Mouse (Mus musculus) ES-E14 (cell line): Measurements from ENCODE around the gene Washc1. TPM values are rescaled to one million over a fixed set of nuclear protein-coding genes. Genes with fewer than 3 reads are reported as not detected.

Source experiments
- DNase-seq: peaks from one replicate; pipeline ENCODE4 v3.0.0-alpha.2; 2013; ENCODE audit warnings: low read depth, low spot score
- H3K27ac ChIP-seq: 2 replicates; pipeline ENCODE4 v1.5.1; 2012; ENCODE audit warnings: low read depth, mild to moderate bottlenecking, low read length, moderate library complexity, mixed read lengths; ENCODE audit not compliant: poor library complexity, insufficient read depth, severe bottlenecking
- H3K36me3 ChIP-seq: 2 replicates; pipeline ENCODE4 v1.6.1; 2012; ENCODE audit warnings: mild to moderate bottlenecking, low read length, moderate library complexity, mixed read lengths; ENCODE audit not compliant: control insufficient read depth, poor library complexity, insufficient read depth, severe bottlenecking
- H3K4me1 ChIP-seq, 2 experiments: fragments of 150-350 bp in 1 of 2; sonication (generic) in 1 of 2; 2 replicates each; pipeline ENCODE4 v1.6.1; 2012; ENCODE audit warnings: low read length in 2 of 2, mild to moderate bottlenecking in 1 of 2, mixed read lengths in 1 of 2; ENCODE audit not compliant: control insufficient read depth in 2 of 2, insufficient read depth in 2 of 2, poor library complexity in 1 of 2
- H3K4me3 ChIP-seq, 2 experiments: fragments of 150-350 bp in 1 of 2; sonication (generic) in 1 of 2; 2 replicates each; pipeline ENCODE4 v1.5.1; 2012; ENCODE audit warnings: low read length in 2 of 2, low read depth in 1 of 2, mild to moderate bottlenecking in 1 of 2, mixed read lengths in 1 of 2; ENCODE audit not compliant: insufficient read depth in 1 of 2, poor library complexity in 1 of 2, severe bottlenecking in 1 of 2
- H3K9ac ChIP-seq: 2 replicates; pipeline ENCODE4 v1.6.1; 2012; ENCODE audit warnings: low read depth, mild to moderate bottlenecking, low read length, mixed read lengths; ENCODE audit not compliant: poor library complexity, insufficient read depth, severe bottlenecking
- H3K9me3 ChIP-seq: fragments of 150-350 bp; sonication (generic); 2 replicates; pipeline ENCODE4 v1.6.1; 2012; ENCODE audit warnings: low read depth, mild to moderate bottlenecking, low read length; ENCODE audit not compliant: control insufficient read depth, insufficient read depth
- CHD2 ChIP-seq: IDR thresholded peaks from 2 replicates; pipeline ENCODE4 v1.6.1; 2014; ENCODE audit warnings: mild to moderate bottlenecking, low read depth, low read length, inconsistent platforms
- HCFC1 ChIP-seq: IDR thresholded peaks from 2 replicates; pipeline ENCODE4 v1.6.1; 2012; ENCODE audit warnings: low read length, inconsistent platforms, borderline replicate concordance; ENCODE audit not compliant: insufficient read depth
- MAFK ChIP-seq: IDR thresholded peaks from 2 replicates; pipeline ENCODE4 v1.6.1; 2014; ENCODE audit warnings: mild to moderate bottlenecking, low read depth, low read length, inconsistent platforms; ENCODE audit not compliant: insufficient read depth
- ZC3H11A ChIP-seq: IDR thresholded peaks from 2 replicates; pipeline ENCODE4 v1.6.1; 2012; ENCODE audit warnings: low read depth, mild to moderate bottlenecking, inconsistent platforms, low read length, borderline replicate concordance
- ZNF384 ChIP-seq: IDR thresholded peaks from 2 replicates; pipeline ENCODE4 v1.6.1; 2012; ENCODE audit warnings: low read depth, low read length, inconsistent platforms
- in situ Hi-C, 2 experiments: fragments of 600-800 bp; cut with MboI; formaldehyde crosslinking; loops; one replicate each; pipeline ENCODE4 v1.15.1; 2025; ENCODE audit warnings: low sequenced_read_pairs in 2 of 2, inconsistent platforms in 1 of 2; ENCODE audit not compliant: unreplicated experiment in 2 of 2
- total RNA-seq: library from RNA; depleted of rRNA; stranded (reverse); fragments of 300-350 nt; gene quantifications from 2 replicates; pipeline ENCODE4 v1.2.3, GENCODE M21; 2012

Gene Washc1
- total RNA-seq, 1 experiment = 28.8 TPM

DNA sequence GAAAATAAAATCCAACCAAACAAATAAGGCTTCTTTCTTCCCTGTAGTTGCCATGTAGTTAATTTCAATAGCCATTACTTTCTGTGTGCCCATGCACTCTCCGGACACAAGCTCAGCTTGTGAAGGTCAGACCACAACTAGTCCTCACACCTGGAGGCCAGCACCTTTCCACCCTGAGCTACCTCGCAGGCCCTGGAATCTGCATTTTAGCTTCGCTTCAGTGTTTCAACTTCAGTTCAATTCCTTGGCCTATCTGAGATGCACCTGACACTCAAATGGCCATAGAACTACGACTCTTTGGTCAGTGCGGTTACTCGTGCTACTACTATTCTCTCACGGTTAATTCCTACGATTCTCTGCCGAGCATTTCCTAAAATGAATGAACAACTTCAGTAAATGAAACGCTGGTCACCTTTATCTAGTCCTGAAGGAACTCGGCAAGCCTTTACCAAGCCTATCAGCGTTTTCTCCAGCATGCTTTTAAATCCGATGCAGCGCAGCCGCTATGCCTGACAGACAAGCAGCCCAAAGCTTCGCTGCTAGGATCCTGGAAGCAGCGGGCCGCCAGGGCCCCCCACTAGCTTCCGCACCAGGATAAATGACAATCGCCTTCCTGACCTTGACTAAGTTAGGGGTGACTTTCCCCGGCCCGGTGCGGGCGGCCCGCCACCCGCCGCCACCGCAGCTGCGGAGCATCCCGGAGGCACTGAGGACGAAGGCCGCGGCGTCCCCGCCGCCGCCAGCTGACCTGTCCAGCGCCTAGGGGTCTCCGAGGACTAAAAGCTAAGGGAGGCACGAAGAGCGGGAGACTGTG lies 10.6 kb upstream of the Washc1 start:
- Histone ChIP-seq H3K27ac (peak overlapping the region; percentile 72), H3K4me3 (peak overlapping the region; percentile 81 to 99), H3K9me3 (no peaks in the 10 kb centered on the region), H3K4me1 (peaks cover 2 to 5% of the 10 kb centered on the region in 2 experiments; a peak in 2 of 4 replicates), H3K9ac (peak overlapping the region; percentile 84), H3K36me3 (no peaks in the 10 kb centered on the region)
- TF ChIP-seq CHD2 (no peak), ZNF384 (no peak), MAFK (no peak)
- in situ Hi-C loops = no loop called here
- DNase-seq = no peak

DNA sequence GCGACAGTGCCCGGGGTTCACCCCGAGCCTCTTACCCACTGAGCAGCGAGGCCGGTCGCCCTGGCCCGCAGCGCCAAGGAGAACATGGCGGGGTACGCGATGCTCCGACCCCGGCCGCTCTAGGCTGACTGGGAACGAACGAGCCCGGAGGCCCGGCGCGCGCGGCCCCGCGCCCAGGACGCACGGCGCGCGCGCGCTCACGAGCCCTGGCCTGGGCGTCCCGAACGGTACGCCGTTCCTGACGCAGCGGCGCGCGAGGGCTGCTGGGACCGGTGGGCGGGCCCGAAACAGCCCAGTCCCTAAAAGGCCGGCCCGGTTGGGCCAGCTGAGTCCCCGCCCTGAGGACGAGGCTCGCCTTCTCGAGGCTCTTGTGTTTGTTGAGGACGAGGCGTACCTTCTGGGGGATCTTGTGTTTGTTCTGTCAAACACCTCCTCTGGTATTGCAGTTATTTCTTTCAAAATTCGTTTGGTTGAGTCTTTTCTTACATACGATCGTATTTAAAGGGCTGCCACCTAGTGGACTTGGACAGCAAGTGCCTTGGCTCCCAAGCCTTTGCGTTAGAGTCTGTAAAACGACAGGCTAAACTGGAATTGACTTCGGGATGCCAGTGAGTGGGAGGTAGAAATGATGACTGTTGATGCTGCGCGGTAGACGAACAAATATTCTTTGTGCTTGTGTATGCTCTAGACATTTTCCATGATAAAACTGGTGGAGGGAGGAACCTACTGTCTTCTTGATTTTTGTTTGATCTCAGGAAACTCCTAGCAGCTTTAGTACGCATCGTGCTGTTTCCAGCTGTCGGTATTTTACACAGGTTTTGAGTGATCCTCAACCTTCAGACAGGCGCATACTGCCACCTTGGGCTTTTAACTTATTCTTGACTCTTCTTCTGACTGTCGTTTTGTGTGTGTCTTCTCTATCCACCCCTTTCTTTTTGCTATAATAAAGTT lies 9.7 kb upstream of the Washc1 start, which contains the start of gene Ndufv2:
Gene Ndufv2 (minus strand): TSS at position 180 of the 951 bp plus-strand sequence.
- peak within 1 kb of the TSS; percentile 81 to 99 for H3K4me3 ChIP-seq
- no peaks in the 10 kb centered on the region for H3K36me3 ChIP-seq
- peak within 1 kb of the TSS; percentile 84 for H3K9ac ChIP-seq
- peak within 1 kb of the TSS; percentile 72 for H3K27ac ChIP-seq
- H3K9me3 ChIP-seq = no peaks in the 10 kb centered on the region
- peak; percentile 92 for DNase-seq
- in situ Hi-C loops = no loop called here
- peaks cover 2 to 5% of the 10 kb centered on the region in 2 experiments; a peak in 2 of 4 replicates for H3K4me1 ChIP-seq
- no peak for TF ChIP-seq ZNF384
- peak; percentile 64 for TF ChIP-seq HCFC1

DNA sequence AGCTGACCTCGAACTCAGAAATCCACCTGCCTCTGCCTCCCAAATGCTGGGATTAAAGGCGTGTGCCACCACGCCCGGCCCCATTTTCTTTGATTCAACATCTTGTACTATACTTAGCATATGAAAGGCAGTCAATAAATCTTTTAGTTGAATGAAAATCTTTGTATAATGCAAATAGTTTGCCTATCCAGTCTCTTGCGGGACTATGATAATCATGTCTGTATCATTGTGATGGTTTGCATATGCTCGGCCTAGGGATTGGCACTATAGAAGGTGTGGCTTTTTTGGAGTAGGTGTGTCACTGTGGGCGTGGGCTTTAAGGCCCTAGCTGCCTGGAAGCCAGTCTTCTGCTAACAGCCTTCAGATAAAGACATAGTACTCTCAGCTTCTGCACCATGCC lies 7.3 kb upstream of the Washc1 start:
- H3K27ac ChIP-seq = no peak overlapping the region
- no peaks in the 10 kb centered on the region for H3K9me3 ChIP-seq
- in situ Hi-C loops = no loop called here
- TF ChIP-seq HCFC1 (no peak), ZC3H11A (no peak), CHD2 (no peak), ZNF384 (no peak), MAFK (no peak)
- H3K4me1 ChIP-seq = peaks cover 7 to 10% of the 10 kb centered on the region in 2 experiments; a peak in 3 of 4 replicates
- DNase-seq = no peak
- H3K4me3 ChIP-seq = no peak overlapping the region
- no peaks in the 10 kb centered on the region for H3K36me3 ChIP-seq
- H3K9ac ChIP-seq = no peak overlapping the region

DNA sequence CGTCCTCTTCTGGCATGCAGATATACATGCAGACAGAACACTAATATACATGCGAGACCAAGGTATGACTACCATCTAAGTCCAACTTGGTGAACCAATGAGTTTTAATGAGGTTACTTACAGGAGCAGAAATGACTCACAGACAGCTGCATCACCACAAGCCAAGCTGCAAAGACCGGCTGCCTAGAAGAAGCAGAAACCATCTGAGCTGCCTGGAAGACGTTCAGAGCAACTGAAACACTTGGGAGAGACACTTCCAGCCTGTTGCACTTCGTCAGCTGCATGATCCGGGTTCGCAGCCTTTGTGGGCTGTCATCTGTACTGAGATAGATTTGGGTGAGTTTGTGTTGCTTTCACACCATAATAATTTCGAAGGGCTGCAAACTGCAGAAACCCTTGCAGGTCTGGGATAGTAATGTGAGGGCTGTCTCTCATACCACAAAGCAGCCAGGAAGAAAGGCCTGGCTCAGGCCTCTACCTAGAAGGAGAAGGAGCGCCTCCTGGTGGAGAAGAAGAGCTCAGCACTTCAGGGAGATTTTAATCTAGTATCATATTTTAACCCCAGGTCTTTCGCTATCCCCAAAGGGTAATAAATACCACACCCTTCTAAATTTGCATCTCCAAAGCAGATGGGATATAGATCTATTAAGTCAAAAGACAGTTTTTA lies 4.6 kb upstream of the Washc1 start:
- H3K4me3 ChIP-seq = no peak overlapping the region
- in situ Hi-C loops = no loop called here
- H3K4me1 ChIP-seq = peaks cover 2 to 13% of the 10 kb centered on the region in 2 experiments; a peak in 3 of 4 replicates
- H3K36me3 ChIP-seq = no peaks in the 10 kb centered on the region
- H3K27ac ChIP-seq = no peak overlapping the region
- TF ChIP-seq MAFK (no peak), ZC3H11A (peak; percentile 28; the same call in 1 of the 2 replicates)
- H3K9ac ChIP-seq = no peak overlapping the region; the same call in 1 of the 2 replicates
- DNase-seq = peak; percentile 72
- H3K9me3 ChIP-seq = no peaks in the 10 kb centered on the region
